In the genomic region with DNA sequence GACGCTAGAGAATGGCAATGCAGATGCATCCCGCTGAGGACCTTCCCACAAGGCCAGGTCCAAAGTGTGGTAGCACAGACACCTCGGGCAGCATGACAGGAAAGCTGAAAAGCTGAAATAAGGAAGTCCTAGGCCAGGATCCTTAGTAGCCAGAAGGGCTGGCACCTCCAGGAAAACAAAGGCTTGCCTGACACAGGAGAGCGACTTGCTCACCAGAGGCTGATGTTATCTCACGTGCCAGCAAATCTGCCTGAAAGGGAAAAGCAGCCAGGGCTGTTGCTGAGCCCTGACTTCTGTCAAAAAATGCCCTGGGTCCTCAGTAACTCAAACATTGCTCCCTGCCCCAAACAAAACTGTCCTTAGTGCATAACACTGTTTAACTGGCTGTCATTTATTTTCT, we compare ENCODE assay signal across 8 mouse cellular contexts.
DNase-seq lines count a peak whose midpoint lies in the region; ATAC-seq and TF ChIP-seq lines count a peak whose summit lies in the region.

No protein-coding gene starts in this region.

- WGBS in liver, embryonic 12.5 days (ENCODE audit: insufficient replicate concordance), result 5% methylated on average over 5 of the region's 5 CpGs
- WGBS in stomach, postnatal 0 days, result 53% methylated on average over 5 of the region's 5 CpGs

- peak overlapping the region; percentile 80 for H3K4me3 ChIP-seq in liver, embryonic 12.5 days
- peak overlapping the region; percentile 85 for H3K4me3 ChIP-seq in stomach, postnatal 0 days (ENCODE audit: low read depth, low read length)

- H3K4me1 ChIP-seq in liver, embryonic 12.5 days, result peaks cover 42% of the 10 kb centered on the region
- H3K4me1 ChIP-seq in stomach, postnatal 0 days (replicated peaks; ENCODE audit: control insufficient read depth, insufficient read depth), result no peaks in the 10 kb centered on the region

- no peak for TF ChIP-seq EP300 in stomach, postnatal 0 days (optimal IDR thresholded peaks at IDR 0.05)

- H3K4me2 ChIP-seq in liver, embryonic 12.5 days, result peak overlapping the region; percentile 92
- H3K4me2 ChIP-seq in stomach, postnatal 0 days (replicated peaks; ENCODE audit: low read depth), result peak overlapping the region; percentile 83

- 0 out of 2 replicates have a peak, but pooled peaks cover 6% of the 10 kb centered on the region for H3K27me3 ChIP-seq in liver, embryonic 12.5 days (replicated peaks)
- H3K27me3 ChIP-seq in stomach, postnatal 0 days (ENCODE audit: control insufficient read depth, insufficient read depth, low read length), result no peaks in the 10 kb centered on the region

- TF ChIP-seq CTCF in stomach, postnatal 0 days (IDR thresholded peaks at IDR 0.05; ENCODE audit: low read depth), result no peak

- intact Hi-C loops in left cerebral cortex, postnatal 14 days (cut with DNase I), result loop anchor here (5.0 kb wide), 3 partner anchors 111 to 641 kb away; no protein-coding TSS in a partner anchor

- no peaks in the 10 kb centered on the region for H3K9me3 ChIP-seq in liver, embryonic 12.5 days (replicated peaks)
- no peaks in the 10 kb centered on the region for H3K9me3 ChIP-seq in stomach, postnatal 0 days (ENCODE audit: control insufficient read depth, low read length)

- peak; percentile 12 for DNase-seq in embryo, embryonic 11 days
- no peak for DNase-seq in embryo, embryonic 9.5 days (ENCODE audit: extremely low spot score)
- peak; percentile 18 for DNase-seq in urinary bladder, postnatal 14 days (ENCODE audit: low spot score)
- no peak for DNase-seq in urinary bladder, postnatal 10 days (ENCODE audit: low spot score)
- no peak for DNase-seq in stomach, postnatal 0 days (ENCODE audit: low spot score)
- DNase-seq in layer of hippocampus, adult 18-20 months (ENCODE audit: low spot score in 2 of 2), result no peak
- no peak for DNase-seq in left cerebral cortex, postnatal 14 days (ENCODE audit: low spot score in 2 of 2)

- no peak overlapping the region for H3K9ac ChIP-seq in liver, embryonic 12.5 days
- H3K9ac ChIP-seq in stomach, postnatal 0 days (ENCODE audit: low read length), result peak overlapping the region; percentile 35; the same call in 1 of the 2 replicates

- no peaks in the 10 kb centered on the region for H3K36me3 ChIP-seq in liver, embryonic 12.5 days
- H3K36me3 ChIP-seq in stomach, postnatal 0 days (ENCODE audit: control insufficient read depth, insufficient read depth, low read length), result no peaks in the 10 kb centered on the region

- no peak overlapping the region for H3K27ac ChIP-seq in liver, embryonic 12.5 days
- peak overlapping the region; percentile 61; the same call in 1 of the 2 replicates for H3K27ac ChIP-seq in stomach, postnatal 0 days (replicated peaks)

- ATAC-seq in liver, embryonic 12.5 days, result no peak
- ATAC-seq in stomach, postnatal 0 days (ENCODE audit: low FRiP score, low TSS enrichment), result no peak

Comparison
In these comparisons a context has a peak if more than half of its experiments do, and no peak if none do; other contexts are left out.
1. DNase-seq: peak in embryo, embryonic 11 days (single experiment) and urinary bladder, postnatal 14 days (single experiment); none in embryo, embryonic 9.5 days (single experiment), urinary bladder, postnatal 10 days (single experiment), stomach, postnatal 0 days (single experiment), layer of hippocampus, adult 18-20 months (0 of 2) and left cerebral cortex, postnatal 14 days (0 of 2).